Mouse (Mus musculus) embryonic facial prominence, embryonic 15.5 days (tissue): ENCODE measurements around the gene Msi2. TPM values are rescaled to one million over a fixed set of nuclear protein-coding genes. Genes with fewer than 3 reads are reported as not detected.

Experiments
- ATAC-seq: fragments of 200-750 bp; cut with Nextera tagmentation; 2 replicates; pipeline ENCODE4 v1.8.0; 2017; ENCODE audit warnings: low read depth, moderate TSS enrichment; ENCODE audit not compliant: insufficient number of reproducible peaks, low FRiP score, low TSS enrichment
- H3K27ac ChIP-seq: fragments of 300-500 bp; sonication (generic); replicated peaks from 2 replicates; pipeline ENCODE4 v1.5.1; 2015; ENCODE audit warnings: mild to moderate bottlenecking, inconsistent platforms
- H3K27me3 ChIP-seq: fragments of 300-500 bp; sonication (generic); 2 replicates; pipeline ENCODE4 v1.6.1; 2015; ENCODE audit warnings: inconsistent platforms
- H3K36me3 ChIP-seq: fragments of 300-500 bp; sonication (generic); 2 replicates; pipeline ENCODE4 v1.6.1; 2015; ENCODE audit warnings: mild to moderate bottlenecking, inconsistent platforms
- H3K4me1 ChIP-seq: fragments of 300-500 bp; sonication (generic); 2 replicates; pipeline ENCODE4 v1.6.1; 2015; ENCODE audit warnings: inconsistent platforms
- H3K4me2 ChIP-seq: fragments of 300-500 bp; sonication (generic); replicated peaks from 2 replicates; pipeline ENCODE4 v1.6.1; 2015; ENCODE audit warnings: mild to moderate bottlenecking, inconsistent platforms
- H3K4me3 ChIP-seq: fragments of 300-500 bp; sonication (generic); replicated peaks from 2 replicates; pipeline ENCODE4 v1.5.1; 2015; ENCODE audit warnings: mild to moderate bottlenecking, inconsistent platforms
- H3K9ac ChIP-seq: fragments of 300-500 bp; sonication (generic); 2 replicates; pipeline ENCODE4 v1.6.1; 2015; ENCODE audit warnings: inconsistent platforms
- H3K9me3 ChIP-seq: fragments of 300-500 bp; sonication (generic); replicated peaks from 2 replicates; pipeline ENCODE4 v1.6.1; 2016; ENCODE audit warnings: inconsistent platforms
- WGBS: fragments of 180-500 bp; shearing (Covaris S2); methylation state at CpG from one replicate; pipeline ENCODE4 v1.1.7; 2015; 5-methylcytosine and 5-hydroxymethylcytosine counted together
- polyA plus RNA-seq: library from polyadenylated mRNA; unstranded; fragments of >200 nt; fragmentation: Nextera tagmentation; extraction: Ambion mirVana; gene quantifications from 2 replicates; pipeline ENCODE4 v1.2.1, GENCODE M21; 2015

Gene Msi2
- polyA plus RNA-seq, 1 experiment from 2014 or later, result 19.7 TPM

- no peaks in the 10 kb centered on the region for H3K4me1 ChIP-seq
- H3K36me3 ChIP-seq, result no peaks in the 10 kb centered on the region
- no peaks in the 10 kb centered on the region for H3K9me3 ChIP-seq
- no peak overlapping the region for H3K4me2 ChIP-seq
- H3K4me3 ChIP-seq, result no peak overlapping the region
- no peak overlapping the region for H3K27ac ChIP-seq
- H3K9ac ChIP-seq, result no peak overlapping the region
- H3K27me3 ChIP-seq, result no peaks in the 10 kb centered on the region
- WGBS, result 86% methylated on average over 4 of the region's 4 CpGs
- ATAC-seq, result no peak
These were observed 331.4 kb downstream of the Msi2 start for GRCm38 (mm10) chr11:88386916-88387315.

GRCm38 (mm10) chr11:88382449-88382848, 335.9 kb downstream of the Msi2 start:
- Histone ChIP-seq H3K9ac (no peak overlapping the region), H3K4me3 (no peak overlapping the region), H3K27ac (no peak overlapping the region), H3K36me3 (0 out of 2 replicates have a peak, but pooled peaks cover 2% of the 10 kb centered on the region), H3K27me3 (no peaks in the 10 kb centered on the region), H3K9me3 (no peaks in the 10 kb centered on the region), H3K4me1 (no peaks in the 10 kb centered on the region), H3K4me2 (no peak overlapping the region)
- ATAC-seq, result no peak
- WGBS, result 84% methylated on average over 9 of the region's 9 CpGs

- Histone ChIP-seq H3K27me3 (no peaks in the 10 kb centered on the region), H3K36me3 (0 out of 2 replicates have a peak, but pooled peaks cover 2% of the 10 kb centered on the region), H3K4me2 (no peak overlapping the region), H3K9ac (no peak overlapping the region), H3K9me3 (no peaks in the 10 kb centered on the region), H3K27ac (no peak overlapping the region), H3K4me1 (no peaks in the 10 kb centered on the region), H3K4me3 (no peak overlapping the region)
- no peak for ATAC-seq
- WGBS, result 67% methylated on average over 11 of the region's 14 CpGs
These were observed 337.0 kb downstream of the Msi2 start for GRCm38 (mm10) chr11:88381145-88381909.

GRCm38 (mm10) chr11:88379635-88380034, 338.7 kb downstream of the Msi2 start:
- 0 out of 2 replicates have a peak, but pooled peaks cover 2% of the 10 kb centered on the region for H3K36me3 ChIP-seq

GRCm38 (mm10) chr11:88378686-88379339, 339.5 kb downstream of the Msi2 start:
- Histone ChIP-seq H3K27me3 (no peaks in the 10 kb centered on the region), H3K9me3 (no peaks in the 10 kb centered on the region), H3K9ac (no peak overlapping the region), H3K4me3 (no peak overlapping the region), H3K4me2 (no peak overlapping the region), H3K4me1 (no peaks in the 10 kb centered on the region), H3K27ac (no peak overlapping the region; the same call in 1 of the 2 replicates), H3K36me3 (0 out of 2 replicates have a peak, but pooled peaks cover 2% of the 10 kb centered on the region)
- ATAC-seq, result no peak
- WGBS, result 55% methylated on average over 9 of the region's 9 CpGs

More at GRCm38 (mm10) chr11:88379635-88380034, 338.7 kb downstream of the Msi2 start:
- no peak overlapping the region for H3K4me3 ChIP-seq
- H3K27me3 ChIP-seq, result no peaks in the 10 kb centered on the region
- no peaks in the 10 kb centered on the region for H3K4me1 ChIP-seq
- WGBS, result 73% methylated on average over 2 of the region's 2 CpGs
- ATAC-seq, result no peak
- no peak overlapping the region for H3K4me2 ChIP-seq
- no peak overlapping the region for H3K9ac ChIP-seq
- no peak overlapping the region for H3K27ac ChIP-seq
- H3K9me3 ChIP-seq, result no peaks in the 10 kb centered on the region

- Histone ChIP-seq H3K4me3 (no peak overlapping the region), H3K36me3 (no peaks in the 10 kb centered on the region), H3K9me3 (no peaks in the 10 kb centered on the region), H3K4me1 (peaks cover 8% of the 10 kb centered on the region; the same call in 1 of the 2 replicates), H3K4me2 (no peak overlapping the region), H3K27ac (no peak overlapping the region), H3K27me3 (no peaks in the 10 kb centered on the region), H3K9ac (no peak overlapping the region)
- 67% methylated on average over 4 of the region's 4 CpGs for WGBS
- no peak for ATAC-seq
These were observed 345.7 kb downstream of the Msi2 start for GRCm38 (mm10) chr11:88372589-88372988.

- 0 out of 2 replicates have a peak, but pooled peaks cover 6% of the 10 kb centered on the region for H3K36me3 ChIP-seq
- 66% methylated on average over 3 of the region's 3 CpGs for WGBS
- no peaks in the 10 kb centered on the region for H3K9me3 ChIP-seq
- no peak for ATAC-seq
- H3K4me1 ChIP-seq, result peaks cover 19% of the 10 kb centered on the region; the same call in 1 of the 2 replicates
- no peak overlapping the region for H3K9ac ChIP-seq
- H3K27ac ChIP-seq, result no peak overlapping the region
- H3K27me3 ChIP-seq, result no peaks in the 10 kb centered on the region
- H3K4me3 ChIP-seq, result no peak overlapping the region
- H3K4me2 ChIP-seq, result no peak overlapping the region
These were observed 348.4 kb downstream of the Msi2 start for GRCm38 (mm10) chr11:88369898-88370297.

- Histone ChIP-seq H3K9me3 (no peaks in the 10 kb centered on the region), H3K4me2 (no peak overlapping the region), H3K9ac (no peak overlapping the region), H3K27ac (no peak overlapping the region), H3K27me3 (no peaks in the 10 kb centered on the region), H3K4me1 (0 out of 2 replicates have a peak, but pooled peaks cover 12% of the 10 kb centered on the region), H3K36me3 (0 out of 2 replicates have a peak, but pooled peaks cover 6% of the 10 kb centered on the region), H3K4me3 (no peak overlapping the region)
- 90% methylated on average over 4 of the region's 4 CpGs for WGBS
- no peak for ATAC-seq
These were observed 350.8 kb downstream of the Msi2 start for GRCm38 (mm10) chr11:88367501-88367900.

- ATAC-seq, result peak; percentile 25; the same call in 1 of the 2 replicates
- 0 out of 2 replicates have a peak, but pooled peaks cover 6% of the 10 kb centered on the region for H3K36me3 ChIP-seq
- 0 out of 2 replicates have a peak, but pooled peaks cover 11% of the 10 kb centered on the region for H3K4me1 ChIP-seq
These were observed 352.3 kb downstream of the Msi2 start for GRCm38 (mm10) chr11:88365914-88366540.

GRCm38 (mm10) chr11:88364231-88364630, 354.1 kb downstream of the Msi2 start:
- H3K4me2 ChIP-seq, result no peak overlapping the region
- ATAC-seq, result no peak
- H3K4me3 ChIP-seq, result no peak overlapping the region
- H3K9me3 ChIP-seq, result no peaks in the 10 kb centered on the region
- H3K27ac ChIP-seq, result no peak overlapping the region
- 94% methylated on average over 3 of the region's 3 CpGs for WGBS
- H3K36me3 ChIP-seq, result 0 out of 2 replicates have a peak, but pooled peaks cover 6% of the 10 kb centered on the region
- H3K9ac ChIP-seq, result no peak overlapping the region
- H3K4me1 ChIP-seq, result 0 out of 2 replicates have a peak, but pooled peaks cover 11% of the 10 kb centered on the region
- no peaks in the 10 kb centered on the region for H3K27me3 ChIP-seq

More at GRCm38 (mm10) chr11:88365914-88366540, 352.3 kb downstream of the Msi2 start:
- no peak overlapping the region for H3K9ac ChIP-seq
- H3K4me3 ChIP-seq, result no peak overlapping the region
- 77% methylated on average over 2 of the region's 2 CpGs for WGBS
- H3K27ac ChIP-seq, result no peak overlapping the region
- no peaks in the 10 kb centered on the region for H3K27me3 ChIP-seq
- no peak overlapping the region for H3K4me2 ChIP-seq
- no peaks in the 10 kb centered on the region for H3K9me3 ChIP-seq

- H3K27ac ChIP-seq, result no peak overlapping the region
- H3K4me1 ChIP-seq, result 0 out of 2 replicates have a peak, but pooled peaks cover 11% of the 10 kb centered on the region
- H3K9ac ChIP-seq, result no peak overlapping the region
- H3K4me2 ChIP-seq, result no peak overlapping the region
- no peaks in the 10 kb centered on the region for H3K9me3 ChIP-seq
- no peaks in the 10 kb centered on the region for H3K27me3 ChIP-seq
- 85% methylated on average over 14 of the region's 14 CpGs for WGBS
- no peak overlapping the region for H3K4me3 ChIP-seq
- H3K36me3 ChIP-seq, result 0 out of 2 replicates have a peak, but pooled peaks cover 6% of the 10 kb centered on the region
- ATAC-seq, result no peak
These were observed 354.8 kb downstream of the Msi2 start for GRCm38 (mm10) chr11:88363481-88363880.
